Mouse (Mus musculus): ENCODE results near the gene Osbpl8.

GRCm38 (mm10) chr10:111160540-111160939 is 4.0 kb upstream of the Osbpl8 start:
- TF ChIP-seq CTCF (IDR thresholded peaks at IDR 0.05; ENCODE audit: borderline replicate concordance, insufficient read depth, low read depth, low read length) (no peak), POLR2A (IDR thresholded peaks at IDR 0.05; ENCODE audit: borderline replicate concordance, insufficient read depth, low read length) (no peak)

All from cerebellum, adult 2 months (tissue).